Mouse (Mus musculus) limb, embryonic 11.5 days (tissue): ENCODE results near the gene Ndufs3. TPM values are rescaled to one million over a fixed set of nuclear protein-coding genes. Genes with fewer than 3 reads are reported as not detected.

Experiments used
- ATAC-seq: fragments of 200-750 bp; cut with Nextera tagmentation; 2 replicates; pipeline ENCODE4 v1.8.0; 2017; ENCODE audit warnings: low read depth; ENCODE audit not compliant: insufficient number of reproducible peaks, low FRiP score, low TSS enrichment
- DNase-seq: peaks from one replicate; pipeline ENCODE4 v3.0.0-alpha.2; 2015; ENCODE audit warnings: low spot score
- H3K27ac ChIP-seq: fragments of 300-500 bp; sonication (generic); replicated peaks from 2 replicates; pipeline ENCODE4 v1.5.1; 2014; ENCODE audit warnings: low read depth, mild to moderate bottlenecking, low read length
- H3K27me3 ChIP-seq: fragments of 300-500 bp; sonication (generic); 2 replicates; pipeline ENCODE4 v1.6.1; 2014; ENCODE audit warnings: mild to moderate bottlenecking, low read length, mixed read lengths; ENCODE audit not compliant: control insufficient read depth, insufficient read depth
- H3K36me3 ChIP-seq: fragments of 300-500 bp; sonication (generic); 2 replicates; pipeline ENCODE4 v1.6.1; 2014; ENCODE audit warnings: mild to moderate bottlenecking, low read length, moderate library complexity, mixed read lengths; ENCODE audit not compliant: control insufficient read depth, insufficient read depth
- H3K4me1 ChIP-seq: fragments of 300-500 bp; sonication (generic); 2 replicates; pipeline ENCODE4 v1.6.1; 2014; ENCODE audit warnings: low read length, mixed read lengths; ENCODE audit not compliant: control insufficient read depth, insufficient read depth
- H3K4me2 ChIP-seq: fragments of 300-500 bp; sonication (generic); 2 replicates; pipeline ENCODE4 v1.6.1; 2014; ENCODE audit warnings: low read depth, mild to moderate bottlenecking, moderate library complexity; ENCODE audit not compliant: severe bottlenecking
- H3K4me3 ChIP-seq: fragments of 300-500 bp; sonication (generic); 2 replicates; pipeline ENCODE4 v1.5.1; 2014; ENCODE audit warnings: low read depth, low read length
- H3K9ac ChIP-seq: fragments of 300-500 bp; sonication (generic); 2 replicates; pipeline ENCODE4 v1.6.1; 2014; ENCODE audit warnings: mild to moderate bottlenecking, low read length
- H3K9me3 ChIP-seq: fragments of 300-500 bp; sonication (generic); 2 replicates; pipeline ENCODE4 v1.6.1; 2016; ENCODE audit warnings: low read length; ENCODE audit not compliant: control insufficient read depth
- WGBS: fragments of 180-500 bp; shearing (Covaris S2); extraction: QIAGEN DNeasy Blood & Tissue Kit; methylation state at CpG from one replicate; pipeline ENCODE4 v1.1.7; 2014; 5-methylcytosine and 5-hydroxymethylcytosine counted together
- polyA plus RNA-seq: library from polyadenylated mRNA; unstranded; fragments of >200 nt; fragmentation: Nextera tagmentation; extraction: Ambion mirVana; gene quantifications from 2 replicates; pipeline ENCODE4 v1.2.1, GENCODE M21; 2014

Ndufs3 gene
- polyA plus RNA-seq, 1 experiment from 2014 or later, result 229 TPM

- H3K27ac ChIP-seq, result no peak overlapping the region
- no peak overlapping the region for H3K4me3 ChIP-seq
- H3K36me3 ChIP-seq, result peaks cover 8% of the 10 kb centered on the region
- H3K9ac ChIP-seq, result no peak overlapping the region
- no peak for DNase-seq
- peaks cover 10% of the 10 kb centered on the region for H3K27me3 ChIP-seq
- no peak for ATAC-seq
- H3K4me2 ChIP-seq, result no peak overlapping the region
- no peaks in the 10 kb centered on the region for H3K4me1 ChIP-seq
- no peaks in the 10 kb centered on the region for H3K9me3 ChIP-seq
- 95% methylated on average over 6 of the region's 6 CpGs for WGBS
Measured at GRCm38 (mm10) chr2:90893673-90894298, 10.8 kb downstream of the Ndufs3 start.

- H3K4me1 ChIP-seq, result peaks cover 3% of the 10 kb centered on the region
- H3K27ac ChIP-seq, result no peak overlapping the region
- whole genome bisulfite sequencing, result 3% methylated on average over 130 of the region's 133 CpGs
- peaks cover 2% of the 10 kb centered on the region for H3K36me3 ChIP-seq
- peak overlapping the region; percentile 45 for H3K4me3 ChIP-seq
- peak overlapping the region; percentile 63 for H3K9ac ChIP-seq
- peak; percentile 75 for DNase-seq
- H3K27me3 ChIP-seq, result peaks cover 48% of the 10 kb centered on the region
- H3K4me2 ChIP-seq, result peak overlapping the region; percentile 73
- peak; percentile 75 for ATAC-seq
- H3K9me3 ChIP-seq, result no peaks in the 10 kb centered on the region
Measured at GRCm38 (mm10) chr2:90889550-90890548, 14.8 kb downstream of the Ndufs3 start.

GRCm38 (mm10) chr2:90887627-90888026, 17.0 kb downstream of the Ndufs3 start:
- Histone ChIP-seq H3K4me1 (peaks cover 3% of the 10 kb centered on the region), H3K27me3 (peaks cover 52% of the 10 kb centered on the region), H3K9me3 (no peaks in the 10 kb centered on the region), H3K36me3 (no peaks in the 10 kb centered on the region), H3K4me2 (no peak overlapping the region), H3K4me3 (no peak overlapping the region), H3K27ac (no peak overlapping the region), H3K9ac (no peak overlapping the region)
- 72% methylated on average over 5 of the region's 5 CpGs for WGBS
- ATAC-seq (no peak), DNase-seq (no peak)

- H3K4me3 ChIP-seq, result peak overlapping the region; percentile 55; the same call in 1 of the 2 replicates
- WGBS, result 44% methylated on average over 6 of the region's 6 CpGs
- no peak overlapping the region for H3K27ac ChIP-seq
- peaks cover 52% of the 10 kb centered on the region for H3K27me3 ChIP-seq
- H3K4me1 ChIP-seq, result peaks cover 3% of the 10 kb centered on the region
- H3K9me3 ChIP-seq, result no peaks in the 10 kb centered on the region
- DNase-seq (no peak), ATAC-seq (no peak)
- peak overlapping the region; percentile 95 for H3K4me2 ChIP-seq
- no peaks in the 10 kb centered on the region for H3K36me3 ChIP-seq
- H3K9ac ChIP-seq, result no peak overlapping the region
Measured at GRCm38 (mm10) chr2:90886436-90886835, 18.2 kb downstream of the Ndufs3 start.

- peak; percentile 44; the same call in 1 of the 2 replicates for ATAC-seq
- DNase-seq, result peak; percentile 69
- Histone ChIP-seq H3K9me3 (no peaks in the 10 kb centered on the region), H3K4me2 (peak within 1 kb of the TSS; percentile 95), H3K4me3 (peak within 1 kb of the TSS; percentile 55), H3K36me3 (no peaks in the 10 kb centered on the region), H3K27me3 (peaks cover 52% of the 10 kb centered on the region), H3K27ac (no peak within 1 kb of the TSS), H3K4me1 (peaks cover 3% of the 10 kb centered on the region), H3K9ac (peak within 1 kb of the TSS; percentile 63)
- 2% methylated on average over 45 of the region's 45 CpGs for WGBS
Measured at GRCm38 (mm10) chr2:90885218-90886041, 19.2 kb downstream of the Ndufs3 start, which contains the start of gene C1qtnf4. Gene C1qtnf4, plus strand, starts transcription at chr2:90885860.

GRCm38 (mm10) chr2:90881824-90882223, 22.8 kb downstream of the Ndufs3 start:
- peaks cover 3% of the 10 kb centered on the region for H3K4me1 ChIP-seq
- H3K9me3 ChIP-seq, result no peaks in the 10 kb centered on the region
- H3K4me3 ChIP-seq, result no peak overlapping the region
- H3K36me3 ChIP-seq, result no peaks in the 10 kb centered on the region
- DNase-seq, result no peak
- 72% methylated on average over 2 of the region's 2 CpGs for WGBS
- no peak overlapping the region for H3K27ac ChIP-seq
- peaks cover 23% of the 10 kb centered on the region for H3K27me3 ChIP-seq
- no peak overlapping the region for H3K4me2 ChIP-seq
- no peak overlapping the region for H3K9ac ChIP-seq
- ATAC-seq, result no peak

GRCm38 (mm10) chr2:90880144-90880785, 24.4 kb downstream of the Ndufs3 start:
- H3K4me2 ChIP-seq, result no peak overlapping the region
- ATAC-seq, result no peak
- H3K27me3 ChIP-seq, result peaks cover 7% of the 10 kb centered on the region
- H3K9me3 ChIP-seq, result no peaks in the 10 kb centered on the region
- no peak overlapping the region for H3K4me3 ChIP-seq
- H3K27ac ChIP-seq, result no peak overlapping the region
- WGBS, result 30% methylated on average over 6 of the region's 6 CpGs
- no peaks in the 10 kb centered on the region for H3K36me3 ChIP-seq
- H3K9ac ChIP-seq, result no peak overlapping the region
- no peaks in the 10 kb centered on the region; the same call in 1 of the 2 replicates for H3K4me1 ChIP-seq
- DNase-seq, result no peak
